Mouse (Mus musculus) cortical plate, adult 2 months (tissue): Measurements from ENCODE around the gene Gm10392.

Experiments used
- CTCF ChIP-seq: fragments of 200-500 bp; IDR thresholded peaks from 2 replicates; pipeline ENCODE4 v1.5.1; 2011; ENCODE audit warnings: mild to moderate bottlenecking, control low read depth, low read length; ENCODE audit not compliant: insufficient read depth; ENCODE audit errors: extremely low read depth
- POLR2A ChIP-seq: fragments of 200-500 bp; IDR thresholded peaks from 2 replicates; pipeline ENCODE4 v1.6.1; 2011; ENCODE audit warnings: mild to moderate bottlenecking, low read length, control low read depth; ENCODE audit not compliant: insufficient read depth; ENCODE audit errors: extremely low read depth

DNA sequence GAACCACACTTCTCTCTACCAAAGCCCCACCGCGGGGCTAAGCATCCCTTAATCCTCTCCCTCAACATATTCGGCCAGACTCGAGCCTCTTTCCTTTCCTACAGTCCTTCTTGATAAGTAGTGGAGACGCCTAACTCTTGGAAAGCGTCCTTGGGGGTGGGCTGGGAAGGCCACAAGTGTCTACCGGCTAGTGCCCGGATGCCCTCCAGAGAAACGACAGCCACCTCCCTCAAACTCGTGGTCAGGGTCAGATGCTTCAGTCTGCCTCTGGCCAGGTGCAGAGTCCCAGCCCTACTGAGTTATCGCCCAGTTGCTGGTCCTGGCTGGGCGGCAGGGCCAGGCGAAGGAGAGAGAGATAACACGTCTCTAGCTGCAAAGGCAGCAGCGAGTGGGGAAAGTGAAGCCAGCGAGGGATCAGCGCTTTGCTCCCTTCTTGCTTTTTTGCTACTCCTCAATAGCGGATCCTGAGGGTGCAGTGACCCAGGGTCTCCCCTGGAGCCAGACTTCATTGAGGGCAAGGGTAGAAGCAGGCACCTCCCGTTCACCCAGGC lies 4.6 kb downstream of the Gm10392 start:
- no peak for TF ChIP-seq POLR2A
- no peak for TF ChIP-seq CTCF
